Mouse (Mus musculus): ENCODE measurements at regions not wholly inside any gene's neighbourhood (a gene's known extent, or its start where the extent isn't known, plus 50 kb on each side); places are given as distances from the start of the nearest gene placed in this dataset.

DNA sequence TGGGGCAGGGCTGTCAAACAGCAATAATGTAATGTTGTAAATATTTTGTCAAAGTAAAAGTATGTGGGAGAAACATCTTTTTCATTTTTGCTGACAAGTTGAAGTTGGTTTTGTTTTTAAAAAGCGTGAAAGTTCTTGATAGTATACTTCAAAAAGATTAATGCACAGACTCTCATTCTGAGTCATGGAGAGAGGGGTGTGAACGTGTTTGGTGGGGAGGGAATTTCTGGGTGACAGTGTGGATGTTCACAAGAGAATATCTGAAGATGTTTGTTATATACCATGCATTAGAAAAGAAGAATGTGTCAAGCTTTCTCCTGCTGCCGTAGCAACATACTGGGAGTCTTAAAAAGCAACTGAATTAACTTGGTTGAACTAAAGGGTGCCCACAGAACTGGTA, 57.0 kb downstream of the Rps29 start:
- no peak for DNase-seq

DNA sequence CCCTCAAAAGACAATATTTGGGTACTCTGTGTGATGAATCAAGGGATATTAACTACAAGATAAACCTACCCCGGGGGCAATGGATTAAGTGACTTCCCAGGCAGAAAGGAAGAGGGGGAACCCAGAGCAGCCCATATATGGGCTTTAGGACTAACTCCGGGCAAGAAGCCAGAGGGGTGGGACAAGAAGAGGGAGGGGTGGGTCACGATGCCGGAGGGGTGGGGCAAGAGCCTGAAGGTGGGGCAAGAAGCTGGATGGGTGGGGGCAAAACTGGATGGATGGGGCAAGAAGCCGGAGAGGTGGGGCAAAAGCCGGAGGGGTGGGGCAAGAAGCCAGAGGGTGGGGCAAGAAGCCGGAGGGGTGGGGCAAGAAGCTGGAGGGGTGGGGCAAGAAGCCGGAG, 64.1 kb downstream of the Rps29 start:
- DNase-seq = no peak

DNA sequence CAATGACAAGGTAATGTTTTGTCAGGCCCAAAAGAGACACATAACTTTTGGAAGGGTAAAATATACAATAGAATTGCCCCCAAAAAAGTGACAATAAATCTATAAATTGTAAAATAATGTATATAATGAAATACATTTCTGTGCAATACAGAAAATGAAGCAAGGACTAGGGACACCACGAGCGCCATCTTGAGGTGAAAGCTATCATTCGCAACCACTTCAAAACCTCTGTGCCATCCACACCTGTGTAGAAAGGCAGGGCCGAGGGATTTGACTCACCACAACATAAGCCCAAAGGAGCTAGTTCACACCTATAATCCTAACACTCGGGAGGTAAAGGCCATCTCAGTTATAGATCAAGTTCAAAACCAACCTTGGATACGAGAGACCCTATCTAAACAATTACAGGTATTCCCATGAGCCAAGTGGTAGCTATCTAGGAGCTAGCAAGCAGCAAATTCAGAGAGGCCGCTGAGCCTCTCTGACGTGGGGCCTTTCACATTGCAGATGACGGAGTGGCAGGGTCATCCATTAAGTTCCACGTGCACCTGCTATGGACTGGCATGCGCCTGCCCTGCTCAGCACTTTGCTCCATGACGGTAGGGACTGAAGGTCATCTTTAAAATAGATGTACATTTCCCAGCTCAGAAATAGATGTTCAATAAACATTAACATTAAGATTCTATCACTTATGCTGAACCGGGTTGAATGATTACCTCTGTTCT, 65.8 kb downstream of the Rps29 start:
- DNase-seq = no peak

DNA sequence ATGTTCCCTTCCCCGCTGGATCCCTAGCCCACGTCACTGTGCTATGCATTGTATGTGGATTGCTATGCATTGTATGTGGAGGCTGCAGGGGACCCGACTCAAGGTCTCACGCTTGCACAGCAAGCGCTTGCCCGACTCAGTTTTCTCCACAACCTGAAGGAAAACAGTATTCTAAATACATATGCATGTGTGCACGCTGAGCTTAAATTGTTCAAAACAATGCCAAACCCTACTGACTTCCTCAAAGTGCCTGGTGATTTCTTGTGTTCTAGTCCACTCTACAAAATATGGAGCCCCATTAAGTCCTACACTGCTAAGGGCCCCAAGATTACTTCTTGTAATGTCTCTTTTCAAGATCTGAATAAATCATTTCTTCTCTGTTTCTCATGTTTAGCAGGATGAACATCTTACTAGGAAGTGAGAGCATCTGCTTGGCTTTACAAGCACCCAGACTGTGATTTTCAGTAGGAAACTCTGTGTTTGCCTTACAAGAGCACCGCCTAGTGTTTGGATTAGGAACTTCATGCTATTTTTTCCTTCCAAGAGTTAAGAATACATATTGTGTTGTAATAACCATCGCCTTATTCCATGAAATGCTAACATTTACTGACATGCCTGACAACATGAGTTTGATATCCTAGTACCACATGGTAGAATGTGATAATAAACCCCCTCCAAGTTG, 70.9 kb downstream of the Rps29 start:
- no peak for DNase-seq

DNA sequence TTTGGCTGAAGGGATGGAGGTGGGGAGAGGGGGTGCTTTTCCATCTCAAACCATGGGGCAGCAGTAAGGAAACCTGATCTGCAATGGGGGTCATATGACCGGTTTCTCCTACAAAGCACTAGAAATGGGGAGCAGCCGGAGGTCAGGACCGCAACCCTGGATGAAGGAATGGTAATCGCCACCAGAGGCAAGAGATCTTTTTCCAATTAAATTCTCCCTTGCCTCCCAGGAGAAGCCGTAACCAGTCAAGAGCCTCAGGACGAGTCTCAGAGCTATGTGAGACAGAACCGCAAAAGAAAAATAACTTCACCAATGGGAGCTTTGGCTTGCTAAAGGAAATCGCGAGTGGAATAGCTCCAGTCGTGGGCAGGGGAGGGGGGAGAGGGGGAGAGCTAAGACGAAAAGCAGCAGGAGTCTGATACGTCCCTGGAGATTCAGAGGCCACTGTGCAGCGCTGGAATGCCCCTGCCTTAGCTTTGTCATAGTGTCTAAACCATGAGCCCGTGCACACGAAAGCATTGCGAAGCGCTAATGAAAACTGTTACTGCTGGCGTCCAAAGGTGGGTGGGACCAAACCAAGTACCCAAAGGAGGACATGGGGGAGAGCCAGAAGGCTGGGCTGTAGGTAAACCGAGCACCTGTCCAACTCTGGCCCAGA, 73.3 kb downstream of the Rps29 start:
- DNase-seq = no peak

DNA sequence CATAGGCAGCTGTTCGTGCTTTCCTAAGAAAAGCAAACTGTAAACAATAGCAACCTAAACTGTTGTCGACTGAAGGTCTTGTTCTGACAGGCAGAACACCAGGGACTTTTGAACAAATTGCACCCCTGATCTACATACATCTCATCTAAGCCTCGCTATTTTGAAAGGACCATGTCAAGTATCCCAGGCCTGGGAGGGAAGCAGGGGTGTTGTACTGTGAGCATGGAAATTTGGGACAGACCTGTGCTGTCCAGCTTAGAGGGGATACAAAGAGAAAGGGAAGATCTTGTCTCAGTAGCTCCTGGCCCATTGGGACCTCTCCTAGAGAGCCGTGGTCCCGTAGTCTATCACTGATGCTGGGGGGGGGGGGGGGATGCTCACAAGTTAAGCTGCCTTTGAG, 74.3 kb downstream of the Rps29 start:
- DNase-seq = no peak

DNA sequence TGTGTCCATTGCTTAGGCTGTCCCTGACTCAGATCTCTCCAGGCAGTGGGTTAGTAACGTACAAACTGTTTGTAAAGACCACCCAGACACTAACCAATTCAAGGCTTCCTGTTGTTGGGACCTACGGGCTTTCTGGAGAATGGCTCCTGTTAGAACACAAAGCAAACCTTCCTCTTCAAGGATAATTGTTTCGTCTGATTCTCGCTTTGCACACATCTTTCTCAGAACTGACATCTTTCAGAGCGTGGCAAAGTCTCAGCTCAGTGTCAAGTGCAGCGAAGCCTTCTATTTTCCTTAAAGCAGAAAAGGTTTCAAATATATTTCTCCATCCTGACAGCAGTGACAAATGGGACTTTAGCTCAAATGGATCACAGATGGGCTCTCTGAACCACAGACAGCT, 76.9 kb downstream of the Rps29 start:
- no peak for DNase-seq

DNA sequence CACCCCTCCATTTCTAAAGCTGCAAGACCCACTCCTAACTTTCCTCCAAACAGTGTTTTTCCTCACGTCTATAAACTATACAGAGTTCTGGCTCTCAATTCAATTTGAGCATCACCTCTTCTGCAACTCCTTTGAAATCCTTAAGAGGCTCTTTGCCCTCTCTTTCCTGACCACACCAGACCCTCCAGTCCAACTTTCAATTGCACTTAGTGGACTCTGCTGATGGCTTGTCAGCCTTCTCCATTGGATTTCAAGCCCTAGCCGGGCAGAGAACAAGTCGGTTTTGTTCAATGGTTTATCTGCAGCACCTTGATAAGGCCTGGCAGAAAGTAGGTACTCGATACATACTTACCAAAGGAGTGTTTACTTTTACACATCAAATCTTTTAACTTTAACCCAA, 119.4 kb downstream of the Rps29 start:
- no peak for DNase-seq

DNA sequence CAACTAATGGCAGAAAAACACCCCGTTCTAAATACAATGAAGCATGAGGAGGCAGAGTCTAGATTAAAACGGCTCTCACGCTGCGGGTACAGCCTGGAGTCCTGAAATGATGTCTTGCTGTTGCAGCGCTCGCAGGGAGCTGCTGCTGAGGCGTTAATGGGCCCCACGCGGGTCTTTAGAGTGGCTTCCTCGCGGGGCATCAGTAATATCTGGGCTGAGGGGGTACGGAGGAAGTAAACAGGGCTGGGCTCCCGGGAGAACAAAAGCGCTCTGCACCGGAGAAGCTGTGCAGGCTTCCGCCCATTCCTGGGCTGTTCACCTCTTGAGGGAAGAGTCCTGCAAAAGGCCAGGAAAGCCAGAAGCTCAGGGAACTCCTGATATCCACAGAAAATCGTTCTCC, 135.4 kb downstream of the Rps29 start:
- no peak for DNase-seq

DNA sequence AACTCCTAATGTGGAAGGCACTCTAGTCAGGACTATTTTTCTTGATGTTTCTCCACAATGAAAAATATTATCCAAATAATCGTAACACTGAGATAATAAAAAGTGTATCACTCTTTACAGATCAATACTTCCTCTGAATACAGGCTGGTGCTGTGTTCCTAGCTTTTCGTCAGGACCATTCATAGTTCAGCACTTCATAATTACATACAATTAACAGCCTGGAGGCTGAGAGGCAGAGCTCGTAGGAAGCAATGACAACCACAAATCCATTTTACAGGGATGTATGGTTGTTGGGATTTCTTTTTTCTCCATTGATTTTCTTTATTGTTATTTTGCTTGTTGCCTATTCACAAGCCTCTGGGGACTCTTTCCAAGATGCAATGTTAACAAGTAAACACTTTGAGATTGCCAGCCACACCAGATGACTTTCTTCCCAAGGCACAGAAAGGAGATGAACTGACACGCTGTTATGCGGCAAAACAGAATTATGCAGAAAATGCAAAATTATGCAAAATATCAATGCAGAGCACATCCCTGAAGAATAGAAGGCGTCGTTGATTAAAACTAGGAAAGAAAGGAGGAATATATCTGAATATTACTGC, 142.2 kb downstream of the Rps29 start:
- no peak for DNase-seq

DNA sequence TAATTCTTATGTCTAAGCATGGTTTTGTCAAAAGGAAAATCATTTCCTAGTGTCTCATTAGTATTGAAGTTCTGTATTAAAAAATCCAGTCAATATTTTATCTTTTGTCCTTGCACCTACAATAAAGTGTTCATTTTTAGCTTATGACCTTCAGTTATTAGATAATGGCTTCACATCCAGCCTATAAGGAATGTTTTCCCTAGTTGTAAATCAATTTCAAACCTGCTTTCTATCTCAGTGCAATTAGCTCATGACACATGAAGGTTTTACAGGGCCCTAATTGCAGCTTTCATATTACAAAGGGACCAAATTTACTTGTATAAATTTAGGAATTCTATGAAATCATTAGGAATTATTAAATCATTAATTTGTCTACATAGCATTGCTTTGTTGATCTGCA, 153.8 kb downstream of the Rps29 start:
- no peak for DNase-seq

DNA sequence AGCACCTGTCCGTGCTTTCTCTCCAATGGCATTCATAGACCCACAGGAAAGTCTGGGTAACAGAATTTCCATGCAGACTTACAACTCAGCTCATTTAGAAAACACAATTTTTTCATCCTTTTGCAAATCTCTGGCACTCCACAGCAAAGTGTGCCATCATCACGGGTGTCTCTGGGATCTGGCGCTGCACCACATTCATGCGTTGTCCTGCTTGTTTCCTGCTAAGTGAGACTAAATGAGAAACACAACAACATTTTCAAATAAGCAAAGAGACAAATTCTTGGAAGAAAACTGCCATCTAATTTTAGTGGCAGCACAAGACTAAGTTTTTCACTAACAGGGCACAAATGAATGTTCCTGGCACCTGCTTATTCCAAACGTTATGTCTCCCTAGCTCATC, 156.9 kb downstream of the Rps29 start:
- DNase-seq = no peak

DNA sequence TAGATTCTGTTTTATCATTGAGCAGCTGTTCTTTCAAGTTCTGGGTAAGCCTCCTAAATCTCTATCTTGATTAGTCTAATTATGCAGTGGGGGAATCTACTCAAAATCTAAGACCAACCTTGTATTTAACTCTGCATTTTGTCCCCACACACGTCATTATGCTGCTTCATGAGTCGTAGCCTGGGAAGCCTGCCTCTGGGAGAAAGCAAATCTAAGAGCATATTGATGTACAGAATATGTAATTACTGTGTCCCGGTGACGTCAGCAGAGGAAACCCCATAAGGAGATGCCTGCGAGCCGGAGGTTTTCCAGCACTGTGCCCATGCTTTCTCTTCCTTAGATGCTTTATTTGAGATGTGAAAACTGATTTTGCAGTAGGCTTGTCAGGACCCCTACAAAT, 161.7 kb downstream of the Rps29 start:
- no peak for DNase-seq

DNA sequence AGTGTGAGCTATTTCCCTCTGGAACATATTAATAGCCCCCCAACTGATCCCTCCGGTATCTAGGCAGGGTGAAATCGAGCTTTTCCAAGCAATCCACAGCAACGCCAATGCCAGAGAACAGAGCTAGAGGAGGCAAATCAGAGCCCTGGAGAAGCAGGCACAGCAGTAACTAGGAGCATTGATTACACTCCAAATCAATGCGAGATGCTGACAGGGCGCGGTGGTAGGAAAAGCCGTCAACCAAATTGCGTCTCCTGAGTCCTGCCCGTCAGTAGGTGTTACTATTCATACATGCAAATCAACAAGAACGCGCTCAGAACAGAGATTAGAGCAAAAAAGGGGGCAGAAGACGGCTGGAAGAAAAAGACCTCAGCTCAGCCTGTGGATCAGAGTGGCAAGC, 162.2 kb downstream of the Rps29 start:
- no peak for DNase-seq

DNA sequence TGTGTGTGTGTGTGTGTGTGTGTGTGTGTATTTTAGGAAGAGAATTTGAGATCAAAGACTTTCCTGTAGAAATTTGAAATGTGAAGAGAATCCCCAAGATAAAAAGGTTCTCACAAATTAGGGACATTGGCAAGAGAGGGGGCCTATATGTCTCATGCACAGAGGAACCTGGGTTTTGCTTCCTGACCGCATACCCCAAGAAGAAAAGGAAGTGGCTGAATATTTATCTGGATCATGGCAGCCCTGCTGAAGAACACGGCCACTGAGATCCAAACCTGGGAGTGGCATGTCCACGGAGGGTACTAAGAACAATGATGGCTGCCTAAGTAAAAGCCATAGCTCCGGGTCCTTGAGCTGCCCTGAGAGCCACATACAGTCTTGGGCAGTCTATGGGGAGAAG, 178.3 kb downstream of the Rps29 start:
- no peak for DNase-seq

DNA sequence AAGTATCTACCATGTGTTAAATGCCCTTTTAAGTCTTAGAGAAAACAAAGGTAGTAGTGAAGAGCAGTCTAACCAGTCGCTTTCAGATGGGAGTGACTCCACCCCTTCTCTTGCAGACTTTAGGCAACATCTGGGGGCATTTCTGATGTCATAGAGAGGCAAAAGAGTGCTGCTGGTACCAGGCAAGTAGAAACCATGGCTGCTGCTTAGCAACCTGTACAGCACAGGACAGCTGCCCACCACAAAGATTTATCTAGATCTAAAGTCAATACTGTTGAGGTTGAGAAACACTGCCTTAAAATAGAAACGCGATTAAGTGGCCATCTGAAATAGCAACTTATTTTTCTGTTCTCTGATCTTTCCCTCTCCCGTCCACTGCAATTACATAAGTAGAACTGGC, 178.8 kb downstream of the Rps29 start:
- DNase-seq = no peak

DNA sequence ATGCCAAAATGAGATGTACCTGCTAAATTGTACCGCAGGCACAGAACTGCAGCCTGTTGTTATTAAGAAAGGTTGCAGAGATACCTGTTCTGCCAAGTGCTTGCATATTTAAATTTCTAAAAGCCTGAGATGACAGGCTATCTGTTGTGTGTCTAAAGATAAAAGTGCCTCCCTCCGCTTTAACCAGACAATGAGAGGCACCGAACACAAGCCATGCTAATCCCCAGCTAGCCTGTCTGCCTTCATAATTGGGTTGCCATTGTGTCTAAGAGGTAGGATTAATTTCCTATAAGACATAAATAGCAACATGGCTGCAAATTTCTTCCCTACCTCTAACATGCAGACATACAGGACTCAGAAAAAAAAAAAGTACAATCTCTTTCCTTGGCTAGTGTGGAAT, 179.8 kb downstream of the Rps29 start:
- no peak for DNase-seq

DNA sequence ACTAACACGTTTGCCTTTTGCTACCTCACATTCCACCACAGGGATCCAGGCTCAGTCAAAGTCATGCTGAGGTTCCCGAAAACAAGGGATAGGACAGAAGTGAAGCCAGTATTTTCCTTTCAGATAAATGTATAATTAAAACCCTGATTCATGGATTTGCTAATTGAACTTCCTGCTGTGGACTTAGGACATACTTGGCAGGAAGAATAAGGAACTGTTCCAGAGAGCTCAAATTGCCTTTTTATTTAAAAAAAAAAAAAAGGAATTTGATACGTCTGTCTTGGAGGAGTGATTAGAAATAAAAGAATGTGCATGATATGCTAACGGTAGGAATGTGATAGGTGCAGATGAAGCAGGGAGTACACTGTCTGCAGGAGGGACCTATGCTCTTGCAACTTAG, 181.7 kb downstream of the Rps29 start:
- no peak for DNase-seq

DNA sequence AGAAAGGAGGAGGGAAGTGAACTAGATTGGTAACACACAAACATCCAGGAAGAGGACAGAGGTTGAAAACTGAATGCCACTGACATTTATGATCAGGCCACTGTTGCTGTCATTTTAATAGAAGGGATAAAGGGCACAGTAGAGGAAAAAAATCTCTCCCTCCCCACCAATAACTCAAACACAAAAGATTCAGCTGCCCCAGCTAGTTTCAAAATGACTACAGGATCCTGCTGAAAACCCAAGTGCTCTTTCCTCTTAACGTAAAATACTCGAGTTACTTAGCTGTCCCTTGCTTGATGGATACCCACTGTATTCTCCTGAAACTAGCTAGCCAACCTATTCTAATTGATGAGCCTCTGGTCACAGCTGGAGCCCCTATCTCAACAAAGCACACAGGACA, 211.7 kb downstream of the Rps29 start:
- no peak for DNase-seq

DNA sequence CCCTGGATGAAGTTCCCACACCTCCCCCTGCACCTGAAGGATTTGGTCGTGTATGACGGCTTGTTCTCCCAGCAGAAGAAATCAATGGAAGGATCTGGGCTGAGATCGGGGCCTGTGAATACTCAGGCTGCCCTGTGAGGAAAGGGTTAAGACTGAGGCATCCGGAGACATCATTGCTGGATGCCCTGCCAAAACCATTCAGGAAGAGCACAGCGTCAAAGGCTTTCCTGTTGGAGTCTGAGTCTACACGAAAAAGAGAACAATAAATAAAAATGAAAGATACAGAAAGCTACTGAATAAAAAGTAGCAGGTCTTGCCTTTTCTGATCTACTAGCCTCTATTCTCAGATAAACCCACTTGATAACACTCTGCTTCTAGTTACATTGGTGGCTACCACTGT, 248.4 kb downstream of the Rps29 start:
- no peak for DNase-seq

DNA sequence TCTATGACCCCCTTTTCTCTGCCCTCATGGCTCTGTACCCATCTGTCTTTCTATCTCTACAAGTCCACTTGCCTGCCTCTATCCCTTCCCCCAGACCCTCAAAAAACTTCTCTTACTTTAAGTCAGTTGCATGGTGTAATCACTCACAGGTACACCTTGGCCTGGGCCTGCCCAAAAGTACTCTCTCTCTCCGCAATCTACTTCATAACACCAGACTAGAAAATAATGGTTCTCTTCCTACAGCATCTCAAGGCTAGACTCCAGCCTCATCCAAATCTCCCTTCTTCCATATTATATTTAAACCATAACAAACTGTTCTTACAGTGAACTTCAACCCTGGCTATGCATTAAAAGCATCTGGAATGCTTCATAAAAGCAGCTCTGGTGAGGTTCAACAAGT, 254.2 kb downstream of the Rps29 start:
- DNase-seq = no peak

DNA sequence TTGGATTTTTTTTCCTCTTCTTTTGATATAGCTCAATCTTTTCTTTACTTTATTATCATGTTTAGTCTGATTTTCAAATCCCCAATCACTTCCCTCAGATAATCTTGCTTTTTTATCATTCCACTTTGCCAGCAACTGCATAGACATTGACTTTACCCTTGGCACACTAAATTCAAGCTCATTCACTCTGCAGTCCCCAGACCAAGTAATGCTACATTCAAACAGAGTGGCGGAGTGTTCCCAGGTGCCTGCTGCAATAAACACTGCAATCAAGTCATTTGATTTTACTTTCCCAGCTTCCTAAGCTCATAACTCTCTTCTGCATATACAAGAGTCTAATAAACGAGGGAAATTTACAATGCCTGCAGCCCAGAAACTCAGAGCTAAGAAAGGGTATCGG, 269.8 kb downstream of the Rps29 start:
- no peak for DNase-seq

DNA sequence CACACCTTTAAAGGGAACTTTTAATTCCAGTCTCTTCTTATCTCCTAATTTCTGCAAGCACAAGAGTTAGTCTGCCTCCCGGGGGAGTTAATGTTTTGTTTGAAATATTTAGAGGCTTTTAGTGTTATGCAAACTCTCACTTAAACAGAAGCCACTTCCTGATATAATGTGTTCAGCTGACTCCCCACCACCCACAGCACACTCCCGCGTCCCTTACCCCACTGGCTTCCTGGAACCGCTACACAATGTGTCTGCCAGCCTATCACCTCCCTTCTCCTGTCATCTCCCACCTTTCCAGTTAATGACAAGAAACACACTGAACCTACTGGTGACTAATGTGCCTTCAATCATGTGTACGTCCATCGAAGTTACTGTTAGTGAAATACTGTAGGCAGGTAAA, 276.5 kb downstream of the Rps29 start:
- no peak for DNase-seq

DNA sequence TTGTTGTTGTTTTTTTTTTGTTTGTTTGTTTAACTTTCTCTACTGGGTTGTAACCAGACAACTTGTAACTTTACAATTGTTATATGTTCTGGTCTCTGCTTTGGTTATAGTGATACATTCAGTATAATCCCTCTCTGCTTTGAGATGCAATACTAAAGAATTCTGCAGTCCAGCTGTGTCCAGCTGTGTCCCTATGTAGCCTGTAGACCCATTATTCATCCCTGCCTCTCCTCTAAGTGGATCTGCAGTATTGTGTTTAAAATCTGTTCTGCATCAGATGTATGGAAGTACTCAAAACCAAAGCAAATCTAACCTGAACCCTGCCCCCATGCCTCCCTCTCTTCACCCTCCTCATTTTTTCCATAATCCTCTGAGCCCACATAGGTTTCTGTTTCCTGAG, 279.6 kb downstream of the Rps29 start:
- DNase-seq = no peak
